Mouse (Mus musculus): ENCODE data around the gene Olfr794.

Gene Olfr794

DNA sequence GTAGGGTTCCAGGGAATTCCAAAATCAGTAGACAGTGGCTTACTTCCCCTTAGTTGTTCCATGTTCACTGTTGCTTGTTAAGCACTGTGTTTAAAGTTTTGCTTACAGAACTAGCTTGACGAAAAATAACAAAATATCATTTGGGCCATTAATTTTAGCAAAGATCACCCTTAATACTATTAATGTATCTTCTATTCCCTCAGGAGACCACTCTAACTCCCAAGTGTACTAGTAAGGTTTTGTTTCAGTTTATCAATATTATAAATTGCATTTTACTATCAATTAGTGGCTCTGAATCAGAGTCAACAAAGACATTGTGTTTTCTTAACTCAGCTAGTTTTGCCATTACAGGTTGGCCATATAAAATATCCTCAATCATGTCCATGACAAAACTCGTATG, at the start of gene Olfr794:
Gene Olfr794, plus strand, starts transcription at position 301 of the 400 bp plus-strand sequence.
- no peak for DNase-seq (ENCODE audit: low spot score in 2 of 2)

DNA sequence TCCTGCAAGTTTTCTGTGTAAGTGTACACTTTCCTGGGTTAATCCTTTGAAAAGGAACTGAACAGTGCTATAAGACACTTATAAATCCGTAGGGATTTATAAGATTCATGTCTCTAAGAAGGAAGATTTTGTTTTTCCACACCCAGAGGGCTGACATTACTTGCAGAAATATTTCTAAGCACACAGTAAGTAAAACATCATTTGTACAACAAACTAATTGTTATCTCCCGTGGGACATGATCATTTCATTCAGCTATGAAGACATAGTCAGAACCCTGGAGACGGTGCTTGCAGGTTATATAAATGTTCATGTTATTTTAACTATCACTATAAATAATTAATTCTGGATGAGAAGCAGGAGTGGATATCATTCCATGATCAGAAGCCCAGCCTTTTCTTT, 46.0 kb upstream of the Olfr794 start, which contains the start of gene Olfr791:
Gene Olfr791, plus strand, starts transcription at position 301 of the 400 bp plus-strand sequence.
- no peak for DNase-seq (ENCODE audit: low spot score in 2 of 2)

DNA sequence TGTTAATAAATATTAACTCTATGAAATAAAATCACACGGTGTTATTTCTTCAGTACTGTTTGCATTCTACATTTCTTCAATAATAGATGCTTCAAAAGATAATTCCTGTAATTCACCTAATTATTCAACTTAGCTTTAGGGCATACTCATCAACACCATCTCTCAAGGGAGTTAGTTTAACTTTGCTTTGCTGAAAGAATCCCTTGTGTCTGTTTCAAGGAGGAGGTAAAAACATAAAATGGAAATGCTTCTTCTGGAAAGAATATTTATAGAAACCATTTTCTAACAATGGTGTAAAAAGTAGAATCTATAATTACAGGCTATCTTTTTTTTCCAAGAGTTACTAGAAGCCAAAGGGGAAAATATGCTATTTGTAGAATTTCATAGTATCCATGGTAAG, 28.6 kb upstream of the Olfr794 start, which contains the start of gene Olfr792:
Gene Olfr792, plus strand, starts transcription at position 301 of the 400 bp plus-strand sequence.
- DNase-seq (ENCODE audit: low spot score in 2 of 2): no peak

GRCm38 (mm10) chr10:129549354-129549753, 18.1 kb upstream of the Olfr794 start:
- DNase-seq (ENCODE audit: low spot score in 2 of 2): peak; percentile 13 to 18

DNA sequence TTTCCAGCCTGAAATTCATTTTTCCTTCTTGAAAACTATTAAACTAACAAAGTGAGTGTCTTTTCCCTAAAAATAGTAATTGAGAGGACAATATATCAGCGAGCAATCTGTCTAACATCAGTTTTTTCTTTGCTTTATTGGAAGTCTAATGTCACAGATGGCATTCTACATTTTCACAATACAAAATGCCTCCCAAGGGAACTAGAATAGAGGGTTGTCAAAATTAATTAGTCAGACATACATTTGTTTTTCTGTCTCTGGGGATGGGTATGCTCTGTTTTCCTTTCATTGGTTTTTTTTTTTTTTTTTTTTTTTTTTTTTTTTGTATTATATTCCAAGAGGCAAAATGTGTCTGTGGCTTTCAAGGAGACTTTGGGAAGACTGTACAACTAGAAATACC, 9.6 kb downstream of the Olfr794 start:
- DNase-seq (ENCODE audit: low spot score in 2 of 2): no peak

- DNase-seq (ENCODE audit: low spot score in 2 of 2): no peak
These were observed 45.0 kb downstream of the Olfr794 start, which contains the start of gene Olfr796 for GRCm38 (mm10) chr10:129612470-129612869. Olfr796 (minus strand) TSS chr10:129612570.

GRCm38 (mm10) chr10:129621724-129622123, 54.3 kb downstream of the Olfr794 start:
- no peak for DNase-seq (ENCODE audit: low spot score in 2 of 2)

All from right cerebral cortex, adult 2 months (tissue).